Mouse (Mus musculus): ENCODE measurements around the gene Hhex. TPM values are rescaled to one million over a fixed set of nuclear protein-coding genes. Genes with fewer than 3 reads are reported as not detected.

Gene Hhex
- polyA plus RNA-seq, 1 experiment: 42.5 TPM

- peaks cover 37% of the 10 kb centered on the region for H3K9me3 ChIP-seq
- H3K4me1 ChIP-seq: peaks cover 49% of the 10 kb centered on the region
- H3K36me3 ChIP-seq (replicated peaks; ENCODE audit: low read length): peaks cover 19% of the 10 kb centered on the region
- TF ChIP-seq GATA1 (IDR thresholded peaks at IDR 0.05; ENCODE audit: borderline replicate concordance, low read length) (no peak), FLI1 (IDR thresholded peaks at IDR 0.05; ENCODE audit: low read length) (no peak)
- peaks cover 55% of the 10 kb centered on the region for H3K27me3 ChIP-seq (replicated peaks)
- H3K4me3 ChIP-seq (replicated peaks): no peak overlapping the region
Measured at GRCm38 (mm10) chr19:37432868-37433570, 1.6 kb upstream of the Hhex start.

DNA sequence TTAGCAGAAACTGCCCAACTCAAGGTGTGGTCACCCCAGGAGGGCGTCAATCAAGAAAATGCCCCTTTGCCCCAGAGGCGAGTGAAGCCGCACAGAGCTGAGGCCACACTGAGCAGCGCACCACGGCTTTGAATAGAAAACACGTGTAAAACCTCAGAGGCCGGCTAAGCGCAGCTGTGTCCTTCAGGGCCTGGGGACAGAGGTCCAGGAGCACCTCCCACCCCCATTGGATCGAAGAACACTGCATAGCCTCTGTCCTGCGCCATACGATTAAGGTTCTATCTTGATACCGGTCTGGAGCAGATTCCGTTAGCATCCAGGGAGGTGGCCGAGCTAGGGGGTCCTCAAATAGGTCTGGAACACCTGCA, 731 bp upstream of the Hhex start:
- peaks cover 21% of the 10 kb centered on the region for H3K36me3 ChIP-seq (replicated peaks; ENCODE audit: low read length)
- TF ChIP-seq GATA1 (IDR thresholded peaks at IDR 0.05; ENCODE audit: borderline replicate concordance, low read length) (no peak), FLI1 (IDR thresholded peaks at IDR 0.05; ENCODE audit: low read length) (no peak)
- peaks cover 41% of the 10 kb centered on the region for H3K4me1 ChIP-seq
- H3K9me3 ChIP-seq: peaks cover 37% of the 10 kb centered on the region
- peak overlapping the region; percentile 96 for H3K4me3 ChIP-seq (replicated peaks)
- H3K27me3 ChIP-seq (replicated peaks): peaks cover 53% of the 10 kb centered on the region

GRCm38 (mm10) chr19:37435041-37435852, 637 bp downstream of the Hhex start:
- Histone ChIP-seq H3K9me3 (peaks cover 41% of the 10 kb centered on the region), H3K27me3 (replicated peaks) (peaks cover 55% of the 10 kb centered on the region), H3K36me3 (replicated peaks; ENCODE audit: low read length) (peaks cover 34% of the 10 kb centered on the region), H3K4me1 (peaks cover 37% of the 10 kb centered on the region), H3K4me3 (replicated peaks) (peak overlapping the region; percentile 96)
- TF ChIP-seq FLI1 (IDR thresholded peaks at IDR 0.05; ENCODE audit: low read length): no peak; the same call in none of the 2 replicates
- peak; percentile 92; the same call in 1 of the 3 replicates for TF ChIP-seq GATA1 (IDR thresholded peaks at IDR 0.05; ENCODE audit: borderline replicate concordance, low read length)

GRCm38 (mm10) chr19:37435853-37436174, 1.2 kb downstream of the Hhex start:
- H3K9me3 ChIP-seq: peaks cover 41% of the 10 kb centered on the region
- H3K4me1 ChIP-seq: peaks cover 37% of the 10 kb centered on the region
- H3K4me3 ChIP-seq (replicated peaks): peak overlapping the region; percentile 96
- TF ChIP-seq GATA1 (IDR thresholded peaks at IDR 0.05; ENCODE audit: borderline replicate concordance, low read length): no peak
- 0 out of 2 replicates have a peak, but pooled peaks have one; percentile 79 for TF ChIP-seq FLI1 (IDR thresholded peaks at IDR 0.05; ENCODE audit: low read length)
- H3K36me3 ChIP-seq (replicated peaks; ENCODE audit: low read length): peaks cover 39% of the 10 kb centered on the region
- peaks cover 53% of the 10 kb centered on the region for H3K27me3 ChIP-seq (replicated peaks)

DNA sequence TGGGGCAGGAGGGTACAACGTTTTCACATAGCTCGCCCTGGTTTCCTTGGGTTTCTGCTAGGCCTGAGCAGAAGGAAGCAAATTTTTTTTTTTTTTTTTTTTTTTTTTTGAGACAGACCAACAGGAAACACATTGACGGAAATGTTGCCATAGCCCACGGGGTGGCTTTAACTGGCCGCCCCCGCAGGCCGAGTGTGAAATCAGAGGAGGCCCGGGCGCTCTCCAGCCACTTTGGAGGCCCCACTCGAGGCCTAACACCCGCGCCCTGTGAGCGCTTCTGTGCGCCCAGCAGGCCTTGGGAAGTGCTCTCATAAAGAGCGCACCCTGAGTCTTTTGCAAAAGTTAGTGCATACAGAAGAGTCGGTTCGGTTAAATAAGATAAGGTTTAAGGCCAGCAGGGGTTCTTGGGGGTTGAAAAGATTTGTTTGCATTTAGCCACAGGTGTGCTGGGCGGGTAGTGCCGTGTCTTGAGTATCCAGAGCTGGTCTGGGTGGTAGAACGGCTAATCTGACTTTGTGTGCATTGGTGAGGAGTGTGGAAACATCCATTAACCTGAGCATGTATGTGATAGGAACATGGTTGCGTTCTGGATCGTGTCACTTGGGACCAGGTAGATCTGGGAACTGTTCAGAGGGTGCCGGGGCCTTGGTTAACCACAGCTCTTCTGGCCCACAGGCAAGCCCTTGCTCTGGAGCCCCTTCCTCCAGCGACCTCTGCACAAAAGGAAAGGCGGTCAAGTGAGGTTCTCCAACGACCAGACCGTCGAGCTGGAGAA, 2.1 kb downstream of the Hhex start:
- Histone ChIP-seq H3K36me3 (replicated peaks; ENCODE audit: low read length) (peaks cover 46% of the 10 kb centered on the region), H3K9me3 (peaks cover 36% of the 10 kb centered on the region), H3K27me3 (replicated peaks) (peaks cover 57% of the 10 kb centered on the region), H3K4me3 (replicated peaks) (peak overlapping the region; percentile 96), H3K4me1 (peaks cover 37% of the 10 kb centered on the region)
- TF ChIP-seq GATA1 (IDR thresholded peaks at IDR 0.05; ENCODE audit: borderline replicate concordance, low read length) (no peak), FLI1 (IDR thresholded peaks at IDR 0.05; ENCODE audit: low read length) (no peak)

GRCm38 (mm10) chr19:37437289-37437606, 2.6 kb downstream of the Hhex start:
- no peak for TF ChIP-seq FLI1 (IDR thresholded peaks at IDR 0.05; ENCODE audit: low read length)
- Histone ChIP-seq H3K4me1 (peaks cover 37% of the 10 kb centered on the region), H3K4me3 (replicated peaks) (peak overlapping the region; percentile 81), H3K36me3 (replicated peaks; ENCODE audit: low read length) (peaks cover 47% of the 10 kb centered on the region), H3K27me3 (replicated peaks) (peaks cover 62% of the 10 kb centered on the region), H3K9me3 (peaks cover 32% of the 10 kb centered on the region)

DNA sequence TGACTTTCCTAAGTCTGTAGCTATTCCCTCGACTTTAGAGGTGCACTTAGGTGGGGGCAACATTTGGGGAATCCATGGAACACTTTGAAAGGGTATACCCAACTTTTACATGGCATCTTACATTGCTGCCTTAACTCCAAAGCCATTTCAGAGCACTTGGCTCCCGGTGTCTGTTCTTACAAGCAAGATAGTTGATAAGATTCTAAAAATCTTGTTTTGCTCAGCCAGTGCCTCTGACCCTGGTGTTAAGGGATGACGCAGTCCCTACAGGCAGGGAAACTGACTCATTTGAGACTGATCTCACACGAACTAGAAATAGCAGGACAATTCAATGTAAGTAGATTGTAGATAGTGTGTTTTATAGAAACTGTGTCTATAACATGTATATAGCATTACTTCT, 5.6 kb downstream of the Hhex start:
- peaks cover 47% of the 10 kb centered on the region for H3K27me3 ChIP-seq (replicated peaks)
- H3K4me3 ChIP-seq (replicated peaks): no peak overlapping the region
- peaks cover 13% of the 10 kb centered on the region for H3K9me3 ChIP-seq
- TF ChIP-seq FLI1 (IDR thresholded peaks at IDR 0.05; ENCODE audit: low read length) (no peak), GATA1 (IDR thresholded peaks at IDR 0.05; ENCODE audit: borderline replicate concordance, low read length) (no peak)
- peaks cover 44% of the 10 kb centered on the region for H3K36me3 ChIP-seq (replicated peaks; ENCODE audit: low read length)
- peaks cover 31% of the 10 kb centered on the region for H3K4me1 ChIP-seq

DNA sequence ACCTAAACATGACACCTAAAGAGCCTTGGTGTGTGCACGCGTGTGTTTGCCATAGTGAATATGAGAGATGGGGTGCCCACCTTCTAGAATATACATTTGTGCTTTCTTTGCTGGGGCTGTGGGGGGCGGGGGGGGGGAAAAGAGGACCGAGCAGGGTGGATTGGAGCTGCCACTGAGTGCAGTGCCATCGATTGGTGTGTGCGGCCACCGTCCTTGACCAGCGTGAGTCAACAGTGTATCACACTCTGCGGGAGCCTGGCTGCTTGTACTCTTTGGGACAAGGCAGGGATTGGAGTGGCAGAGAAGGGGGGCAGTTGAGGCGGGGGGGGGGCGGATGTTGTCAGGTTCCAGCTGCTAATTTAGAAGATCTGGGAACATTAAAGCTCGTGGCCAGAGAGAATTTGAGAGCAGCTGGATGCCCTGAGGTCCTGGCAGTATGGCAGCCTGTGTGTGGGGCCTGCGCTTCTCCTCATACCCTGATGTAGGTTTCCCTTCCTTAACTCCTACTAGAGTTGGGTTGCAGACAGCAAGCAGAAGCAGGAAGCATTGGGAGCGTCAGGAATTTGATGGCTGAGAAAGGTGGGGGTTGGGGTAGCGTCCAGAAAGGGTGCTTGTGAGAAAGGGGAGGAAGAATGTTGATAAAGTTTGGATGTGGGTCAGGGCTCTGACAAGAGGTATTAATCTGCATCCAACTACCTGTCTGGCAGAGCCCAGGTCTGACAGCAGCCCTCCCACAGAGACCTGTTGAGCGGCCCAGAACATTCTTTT, 6.3 kb downstream of the Hhex start:
- Histone ChIP-seq H3K4me3 (replicated peaks) (no peak overlapping the region), H3K4me1 (peaks cover 24% of the 10 kb centered on the region), H3K9me3 (peaks cover 16% of the 10 kb centered on the region), H3K27me3 (replicated peaks) (peaks cover 48% of the 10 kb centered on the region), H3K36me3 (replicated peaks; ENCODE audit: low read length) (peaks cover 44% of the 10 kb centered on the region)
- no peak for TF ChIP-seq GATA1 (IDR thresholded peaks at IDR 0.05; ENCODE audit: borderline replicate concordance, low read length)
- no peak for TF ChIP-seq FLI1 (IDR thresholded peaks at IDR 0.05; ENCODE audit: low read length)
